Mouse (Mus musculus): Measurements from ENCODE around the gene 1700023F06Rik. TPM values are rescaled to one million over a fixed set of nuclear protein-coding genes. Genes with fewer than 3 reads are reported as not detected.

The 1700023F06Rik gene
- polyA plus RNA-seq, 2 experiments = 0.57 to 0.88 TPM

- Histone ChIP-seq H3K4me2 (replicated peaks; ENCODE audit: low read depth, low read length, severe bottlenecking) (no peak overlapping the region), H3K4me3 (replicated peaks; ENCODE audit: low read length) (no peak overlapping the region), H3K9me3 (ENCODE audit: control insufficient read depth, low read length) (no peaks in the 10 kb centered on the region), H3K27ac (replicated peaks; ENCODE audit: low read depth, low read length) (no peak overlapping the region), H3K36me3 (ENCODE audit: control insufficient read depth, insufficient read depth, low read length) (no peaks in the 10 kb centered on the region), H3K9ac (ENCODE audit: low read depth, low read length, severe bottlenecking) (no peak overlapping the region), H3K27me3 (ENCODE audit: control insufficient read depth, insufficient read depth, low read length) (peaks cover 35% of the 10 kb centered on the region), H3K4me1 (ENCODE audit: control insufficient read depth, insufficient read depth, low read length) (peaks cover 17% of the 10 kb centered on the region)
- DNase-seq (ENCODE audit: low spot score) (no peak), ATAC-seq (ENCODE audit: low FRiP score, low read depth) (no peak)
- no peak for TF ChIP-seq POLR2A (IDR thresholded peaks at IDR 0.05; ENCODE audit: borderline replicate concordance, extremely low read depth, insufficient read depth, insufficient read length)
Measured at GRCm38 (mm10) chr11:103202376-103202775, 6.0 kb downstream of the 1700023F06Rik start.

GRCm38 (mm10) chr11:103201664-103202063 is 6.7 kb downstream of the 1700023F06Rik start:
- H3K4me1 ChIP-seq (ENCODE audit: control insufficient read depth, insufficient read depth, low read length) = peaks cover 17% of the 10 kb centered on the region
- peaks cover 42% of the 10 kb centered on the region for H3K27me3 ChIP-seq (ENCODE audit: control insufficient read depth, insufficient read depth, low read length)
- H3K4me2 ChIP-seq (replicated peaks; ENCODE audit: low read depth, low read length, severe bottlenecking) = no peak overlapping the region
- no peak overlapping the region for H3K4me3 ChIP-seq (replicated peaks; ENCODE audit: low read length)
- H3K9ac ChIP-seq (ENCODE audit: low read depth, low read length, severe bottlenecking) = no peak overlapping the region
- TF ChIP-seq POLR2A (IDR thresholded peaks at IDR 0.05; ENCODE audit: borderline replicate concordance, extremely low read depth, insufficient read depth, insufficient read length) = no peak
- peak; percentile 53 for DNase-seq (ENCODE audit: low spot score)
- H3K27ac ChIP-seq (replicated peaks; ENCODE audit: low read depth, low read length) = no peak overlapping the region
- H3K36me3 ChIP-seq (ENCODE audit: control insufficient read depth, insufficient read depth, low read length) = no peaks in the 10 kb centered on the region
- 33% methylated on average over 6 of the region's 6 CpGs for WGBS
- H3K9me3 ChIP-seq (ENCODE audit: control insufficient read depth, low read length) = no peaks in the 10 kb centered on the region
- ATAC-seq (ENCODE audit: low FRiP score, low read depth) = peak; percentile 61

GRCm38 (mm10) chr11:103198911-103199803 is 9.2 kb downstream of the 1700023F06Rik start:
- WGBS = 2% methylated on average over 51 of the region's 59 CpGs
- Histone ChIP-seq H3K4me2 (replicated peaks; ENCODE audit: low read depth, low read length, severe bottlenecking) (peak overlapping the region; percentile 71), H3K9me3 (ENCODE audit: control insufficient read depth, low read length) (no peaks in the 10 kb centered on the region), H3K36me3 (ENCODE audit: control insufficient read depth, insufficient read depth, low read length) (no peaks in the 10 kb centered on the region), H3K4me3 (replicated peaks; ENCODE audit: low read length) (peak overlapping the region; percentile 40), H3K27me3 (ENCODE audit: control insufficient read depth, insufficient read depth, low read length) (peaks cover 63% of the 10 kb centered on the region), H3K9ac (ENCODE audit: low read depth, low read length, severe bottlenecking) (peak overlapping the region; percentile 32; the same call in 1 of the 2 replicates), H3K4me1 (ENCODE audit: control insufficient read depth, insufficient read depth, low read length) (peaks cover 17% of the 10 kb centered on the region), H3K27ac (replicated peaks; ENCODE audit: low read depth, low read length) (no peak overlapping the region)
- peak; percentile 44 for ATAC-seq (ENCODE audit: low FRiP score, low read depth)
- DNase-seq (ENCODE audit: low spot score) = peak; percentile 40
- no peak for TF ChIP-seq POLR2A (IDR thresholded peaks at IDR 0.05; ENCODE audit: borderline replicate concordance, extremely low read depth, insufficient read depth, insufficient read length)

- ATAC-seq (ENCODE audit: low FRiP score, low read depth) = no peak
- Histone ChIP-seq H3K9ac (ENCODE audit: low read depth, low read length, severe bottlenecking) (no peak overlapping the region), H3K4me1 (ENCODE audit: control insufficient read depth, insufficient read depth, low read length) (peaks cover 17% of the 10 kb centered on the region), H3K4me2 (replicated peaks; ENCODE audit: low read depth, low read length, severe bottlenecking) (peak overlapping the region; percentile 71), H3K27me3 (ENCODE audit: control insufficient read depth, insufficient read depth, low read length) (peaks cover 71% of the 10 kb centered on the region), H3K9me3 (ENCODE audit: control insufficient read depth, low read length) (no peaks in the 10 kb centered on the region), H3K36me3 (ENCODE audit: control insufficient read depth, insufficient read depth, low read length) (no peaks in the 10 kb centered on the region), H3K4me3 (replicated peaks; ENCODE audit: low read length) (peak overlapping the region; percentile 40), H3K27ac (replicated peaks; ENCODE audit: low read depth, low read length) (no peak overlapping the region)
- TF ChIP-seq POLR2A (IDR thresholded peaks at IDR 0.05; ENCODE audit: borderline replicate concordance, extremely low read depth, insufficient read depth, insufficient read length) = no peak
- WGBS = 7% methylated on average over 16 of the region's 16 CpGs
- no peak for DNase-seq (ENCODE audit: low spot score)
Measured at GRCm38 (mm10) chr11:103198339-103198738, 10.0 kb downstream of the 1700023F06Rik start.

DNA sequence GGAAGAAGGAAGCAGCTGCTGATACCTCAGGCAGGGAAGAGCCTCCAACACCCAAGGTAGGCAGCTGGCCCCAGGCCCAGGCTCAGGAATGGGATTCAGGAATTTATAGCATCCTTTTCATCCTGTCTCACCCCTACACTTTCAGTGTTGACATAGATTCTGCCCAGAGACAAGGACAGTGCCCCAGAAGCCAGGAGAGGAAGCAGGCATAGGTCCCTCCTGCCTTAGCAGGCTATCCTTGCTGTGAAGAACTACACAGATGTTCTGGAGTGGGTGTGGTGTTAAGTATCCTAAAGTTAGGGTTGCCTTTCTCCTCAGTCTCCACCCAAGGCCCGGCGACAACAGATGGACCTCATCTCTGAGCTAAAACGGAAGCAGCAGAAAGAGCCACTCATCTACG is 11.0 kb downstream of the 1700023F06Rik start:
- no peak overlapping the region for H3K4me3 ChIP-seq (replicated peaks; ENCODE audit: low read length)
- DNase-seq (ENCODE audit: low spot score) = no peak
- H3K9ac ChIP-seq (ENCODE audit: low read depth, low read length, severe bottlenecking) = no peak overlapping the region
- peaks cover 17% of the 10 kb centered on the region for H3K4me1 ChIP-seq (ENCODE audit: control insufficient read depth, insufficient read depth, low read length)
- no peaks in the 10 kb centered on the region for H3K9me3 ChIP-seq (ENCODE audit: control insufficient read depth, low read length)
- H3K27me3 ChIP-seq (ENCODE audit: control insufficient read depth, insufficient read depth, low read length) = peaks cover 78% of the 10 kb centered on the region
- ATAC-seq (ENCODE audit: low FRiP score, low read depth) = no peak
- no peaks in the 10 kb centered on the region for H3K36me3 ChIP-seq (ENCODE audit: control insufficient read depth, insufficient read depth, low read length)
- H3K27ac ChIP-seq (replicated peaks; ENCODE audit: low read depth, low read length) = no peak overlapping the region
- TF ChIP-seq POLR2A (IDR thresholded peaks at IDR 0.05; ENCODE audit: borderline replicate concordance, extremely low read depth, insufficient read depth, insufficient read length) = no peak
- no peak overlapping the region for H3K4me2 ChIP-seq (replicated peaks; ENCODE audit: low read depth, low read length, severe bottlenecking)
- 75% methylated on average over 4 of the region's 4 CpGs for WGBS

Data from limb, embryonic 14.5 days (tissue).